Mouse (Mus musculus) gastrocnemius, postnatal 4 days (tissue): Measurements from ENCODE around the gene Zdhhc1. TPM values are rescaled to one million over a fixed set of nuclear protein-coding genes. Genes with fewer than 3 reads are reported as not detected.
A peak's percentile ranks its signal among the peaks of the same experiment; 100 is the strongest.

Experiments
- DNase-seq, 2 experiments: peaks; one replicate each; pipeline ENCODE4 v3.0.0; 2021 to 2022; ENCODE audit warnings: low spot score in 2 of 2, mixed read lengths in 2 of 2
- total RNA-seq, 2 experiments: library from RNA; stranded (reverse); gene quantifications; 2 replicates each; pipeline ENCODE4 v1.2.3; 2021

The Zdhhc1 gene
- total RNA-seq, 2 experiments from 2014 or later: 21.0 to 21.6 TPM

- peak; percentile 51 to 72 for DNase-seq
Observed at GRCm38 (mm10) chr8:105518436-105519313, 22.0 kb upstream of the Zdhhc1 start, which contains the start of gene Hsd11b2. Gene Hsd11b2 (plus strand): TSS chr8:105518755.

DNA sequence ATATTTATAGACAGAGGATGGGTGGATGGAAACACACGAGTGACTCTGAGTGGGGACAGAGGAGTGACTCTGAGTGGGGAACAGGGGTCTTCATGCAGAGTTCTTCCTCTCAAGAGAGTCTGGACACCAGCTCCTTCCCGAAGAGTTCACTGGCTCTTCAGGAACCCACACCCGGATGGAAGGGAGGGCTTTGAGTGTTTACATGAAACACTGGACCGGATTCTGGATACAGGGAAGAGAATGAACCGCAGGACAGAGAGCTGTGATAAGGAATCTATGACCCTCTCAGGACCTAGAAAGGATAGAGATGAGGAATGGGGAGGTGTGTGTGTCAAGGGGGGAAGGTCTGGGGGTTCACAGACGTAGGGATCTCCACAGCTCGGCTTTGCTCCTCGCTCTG, 20.6 kb upstream of the Zdhhc1 start:
- DNase-seq: no peak

- peak in 1 of 2 experiments; percentile 78 for DNase-seq
Observed at GRCm38 (mm10) chr8:105516018-105516645, 19.4 kb upstream of the Zdhhc1 start.

- peak in 1 of 2 experiments; percentile 68 for DNase-seq
Observed at GRCm38 (mm10) chr8:105514656-105515055, 18.0 kb upstream of the Zdhhc1 start.

- DNase-seq: no peak
Observed at GRCm38 (mm10) chr8:105514194-105514593, 17.5 kb upstream of the Zdhhc1 start.

DNA sequence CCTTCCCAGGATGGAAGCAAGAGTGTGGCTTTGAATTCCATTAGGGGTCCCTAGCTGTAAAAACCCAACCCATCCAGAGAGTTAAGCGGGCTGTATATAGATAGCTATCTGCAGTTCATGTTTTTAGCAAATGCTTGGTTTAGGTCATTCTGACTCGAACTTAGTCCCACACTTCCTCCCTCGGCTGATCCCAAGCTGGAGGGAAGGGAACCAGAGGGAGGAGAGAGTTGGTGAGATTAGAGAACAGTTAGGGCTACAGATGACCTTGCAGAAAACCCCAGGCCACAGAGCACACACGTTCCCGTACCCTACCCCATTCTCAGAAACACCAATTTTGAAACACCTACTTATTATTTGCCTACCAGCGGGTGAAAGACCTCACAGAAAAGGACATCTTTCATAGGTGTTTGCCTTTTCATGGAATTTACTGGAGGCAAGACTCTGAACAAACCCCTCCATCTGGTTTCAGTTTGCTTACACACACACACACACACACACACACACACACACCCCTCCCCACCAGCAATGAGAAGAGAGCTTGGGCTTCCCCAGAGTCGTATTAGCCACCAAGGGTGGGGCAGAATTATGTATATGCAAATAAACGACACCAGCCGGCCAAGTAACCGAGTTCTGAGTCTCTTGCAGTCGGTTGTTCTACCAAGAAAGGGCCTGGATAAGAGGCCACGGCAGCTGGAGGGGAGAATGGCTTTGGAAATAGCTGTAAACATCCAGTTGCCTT, 13.5 kb upstream of the Zdhhc1 start:
- DNase-seq: no peak

- no peak for DNase-seq
Observed at GRCm38 (mm10) chr8:105508758-105509157, 12.1 kb upstream of the Zdhhc1 start.

DNA sequence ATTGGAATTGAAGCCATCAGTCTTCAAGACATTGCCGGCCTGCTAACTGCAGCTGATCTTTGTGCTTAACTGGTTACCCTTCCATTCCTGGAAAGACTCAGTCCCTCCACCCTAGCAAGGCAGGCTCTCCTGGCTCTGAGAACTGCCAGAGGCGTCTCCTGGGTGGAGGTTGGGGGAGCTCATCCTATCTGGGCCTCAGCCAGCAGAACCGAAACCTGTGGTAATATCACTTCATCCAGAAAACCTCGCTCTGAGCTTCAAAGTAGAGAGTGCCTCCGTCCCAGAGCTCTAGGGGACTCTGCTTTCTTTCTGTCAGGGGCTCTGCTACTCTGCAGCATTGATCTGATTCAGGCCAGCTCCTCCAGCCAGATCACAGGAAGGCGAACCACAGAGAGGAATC, 10.3 kb upstream of the Zdhhc1 start:
- DNase-seq: no peak

- no peak for DNase-seq
Observed at GRCm38 (mm10) chr8:105504617-105505016, 7.9 kb upstream of the Zdhhc1 start.

DNA sequence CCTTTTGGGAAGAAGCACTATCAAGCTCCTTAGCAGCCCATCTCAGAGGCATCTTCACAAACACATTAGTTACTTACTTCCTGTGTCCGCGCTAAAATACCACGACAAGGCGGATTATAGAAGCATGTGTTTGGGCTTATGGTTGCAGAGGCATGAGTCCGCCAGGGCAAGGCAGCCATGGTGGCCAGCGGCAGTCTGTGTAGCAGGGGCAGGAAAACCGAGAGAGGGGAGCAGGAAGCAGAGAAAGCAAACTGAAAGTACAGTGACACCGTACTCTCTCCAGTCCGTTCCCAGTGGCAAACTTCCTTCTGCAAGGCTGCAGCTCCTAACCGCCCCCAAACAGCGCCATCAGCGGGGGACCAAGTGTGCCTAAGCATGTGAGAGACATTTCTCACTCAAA, 3.1 kb upstream of the Zdhhc1 start:
- DNase-seq: no peak

- DNase-seq: no peak
Observed at GRCm38 (mm10) chr8:105495350-105496302, 1.1 kb downstream of the Zdhhc1 start.

- no peak for DNase-seq
Observed at GRCm38 (mm10) chr8:105494566-105494965, 2.1 kb downstream of the Zdhhc1 start.

DNA sequence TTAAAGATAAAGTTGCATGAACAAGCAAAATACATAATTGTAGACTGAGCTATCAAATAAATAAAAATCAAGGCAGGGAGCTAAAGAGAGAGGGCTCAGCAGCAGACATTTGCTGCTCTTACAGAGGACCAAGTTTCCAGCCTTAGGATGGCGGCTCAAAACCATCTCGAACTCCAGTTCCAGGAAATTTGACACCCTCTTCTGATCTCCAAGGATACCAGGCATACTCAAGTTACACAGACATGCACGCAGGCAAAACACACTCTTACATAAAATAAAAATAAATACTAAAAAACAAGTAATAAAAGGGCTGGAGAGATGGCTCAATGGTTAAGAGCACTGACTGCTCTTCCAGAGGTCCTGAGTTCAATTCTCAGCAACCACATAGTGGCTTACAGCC, 3.2 kb downstream of the Zdhhc1 start:
- no peak for DNase-seq

DNA sequence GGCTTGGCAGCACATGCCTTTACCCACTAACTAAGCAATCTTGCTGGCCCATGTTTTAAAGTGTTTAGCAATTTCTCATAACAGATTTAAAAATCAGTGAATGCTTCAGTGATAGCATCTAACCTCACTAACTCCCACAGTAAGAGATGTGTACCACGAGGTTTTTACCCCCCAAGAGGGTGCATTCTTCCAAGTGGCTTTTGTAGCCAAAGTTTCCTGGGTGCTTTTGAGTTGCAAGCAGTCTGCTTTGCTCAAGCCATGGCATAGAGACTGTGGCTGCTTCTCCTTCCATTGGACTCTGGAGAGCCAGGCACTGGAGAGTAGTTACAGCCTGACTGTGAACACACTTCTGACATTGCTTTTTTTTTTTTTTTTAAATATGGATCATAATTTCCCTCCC, 7.4 kb downstream of the Zdhhc1 start:
- DNase-seq: no peak

GRCm38 (mm10) chr8:105488082-105488481, 8.6 kb downstream of the Zdhhc1 start:
- DNase-seq: no peak

DNA sequence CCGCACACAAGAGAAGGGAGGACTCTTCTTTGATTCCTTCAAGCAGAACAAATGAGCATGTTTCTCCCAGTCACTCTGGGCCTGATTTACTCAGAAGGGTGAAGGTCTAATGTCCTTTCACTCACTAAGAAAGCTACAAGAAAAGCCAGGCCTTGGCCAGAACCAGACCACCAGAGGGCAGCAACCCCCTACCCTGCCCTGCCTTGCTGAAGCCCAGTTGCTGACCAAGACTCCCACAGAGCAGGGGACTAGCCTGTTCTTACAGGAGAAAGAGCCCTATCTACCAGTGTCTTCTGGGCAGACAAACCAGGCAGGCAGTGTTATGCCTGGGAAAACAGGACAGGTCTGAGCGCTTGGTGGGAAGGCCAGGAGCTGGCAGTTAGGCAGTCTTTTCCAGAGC, 12.3 kb downstream of the Zdhhc1 start:
- peak; percentile 65 to 81 for DNase-seq

DNA sequence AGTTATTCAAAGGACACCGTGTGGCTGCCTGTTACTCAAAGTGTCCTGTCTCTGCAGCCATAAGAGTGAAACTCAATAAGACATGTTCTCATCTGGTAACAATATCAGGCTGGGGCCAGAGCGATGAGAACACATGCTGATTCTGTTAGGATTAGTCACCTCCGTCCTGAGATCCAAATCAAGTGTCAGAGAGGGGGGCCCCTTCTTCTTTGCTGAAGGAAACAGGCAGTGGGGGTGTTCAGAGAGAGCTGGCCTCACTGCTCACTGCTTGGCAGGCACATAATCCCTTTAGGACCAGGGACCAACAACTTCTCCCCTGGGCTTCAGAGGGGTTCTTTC, 12.7 kb downstream of the Zdhhc1 start:
- peak in 1 of 2 experiments; percentile 53 for DNase-seq

DNA sequence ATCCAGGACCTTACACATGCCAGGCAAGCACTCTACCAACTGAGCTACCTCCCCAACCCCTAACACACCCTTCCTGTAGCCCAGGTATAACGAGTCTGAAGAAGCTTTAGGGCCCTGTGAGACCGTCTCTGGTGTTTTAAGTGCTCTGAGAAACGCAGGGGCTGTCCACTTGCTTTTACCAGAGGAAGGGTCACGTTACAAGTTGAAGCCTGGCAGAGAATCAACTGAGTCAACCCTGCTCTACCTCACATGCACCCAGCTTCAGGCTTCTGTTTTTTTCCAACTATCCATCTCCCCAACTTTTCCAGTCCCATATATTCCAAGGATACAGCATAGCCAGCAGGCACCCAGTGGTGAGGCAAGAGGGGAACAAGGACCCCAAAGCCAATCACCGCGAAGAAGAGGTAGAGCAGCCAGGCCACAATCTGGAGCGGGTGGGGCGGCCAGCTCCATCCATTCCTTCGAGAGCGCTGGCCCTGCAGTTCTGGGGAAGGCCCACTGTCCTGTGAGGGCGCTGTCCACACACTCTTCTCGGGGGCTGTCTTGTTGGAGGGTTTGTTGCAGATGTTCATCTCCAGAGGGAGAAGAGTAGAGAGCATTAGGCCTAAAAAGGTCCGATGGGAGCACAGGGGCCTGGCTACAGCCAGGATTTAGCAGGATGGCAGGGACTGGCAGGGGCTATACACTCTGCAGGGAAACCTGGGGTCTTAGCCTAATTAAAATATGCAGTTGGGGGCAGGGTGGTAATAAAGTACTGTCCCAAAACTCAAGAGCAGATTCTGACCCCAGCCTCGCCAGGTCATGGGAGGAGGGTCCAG, 13.3 kb downstream of the Zdhhc1 start:
- DNase-seq: peak in 1 of 2 experiments; percentile 83

DNA sequence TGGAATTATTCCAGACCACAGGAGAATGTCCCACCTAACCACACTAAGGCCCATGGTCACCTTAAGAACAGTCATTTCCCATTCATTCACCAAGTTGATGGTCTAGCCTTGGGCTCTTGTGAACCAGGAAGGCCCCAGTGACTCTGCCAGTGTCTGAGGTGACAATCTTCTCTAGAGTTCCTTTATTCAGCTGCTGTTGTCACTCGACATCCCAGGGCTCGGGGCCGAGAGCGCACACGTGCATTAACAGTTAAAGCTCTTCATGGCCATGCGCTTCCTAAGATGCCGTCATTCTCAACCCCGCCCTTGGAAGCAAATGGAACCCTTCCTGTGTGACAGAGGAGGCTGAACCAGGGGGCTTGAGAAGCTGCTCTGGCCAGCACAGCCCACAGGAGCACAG, 14.6 kb downstream of the Zdhhc1 start:
- DNase-seq: no peak

DNA sequence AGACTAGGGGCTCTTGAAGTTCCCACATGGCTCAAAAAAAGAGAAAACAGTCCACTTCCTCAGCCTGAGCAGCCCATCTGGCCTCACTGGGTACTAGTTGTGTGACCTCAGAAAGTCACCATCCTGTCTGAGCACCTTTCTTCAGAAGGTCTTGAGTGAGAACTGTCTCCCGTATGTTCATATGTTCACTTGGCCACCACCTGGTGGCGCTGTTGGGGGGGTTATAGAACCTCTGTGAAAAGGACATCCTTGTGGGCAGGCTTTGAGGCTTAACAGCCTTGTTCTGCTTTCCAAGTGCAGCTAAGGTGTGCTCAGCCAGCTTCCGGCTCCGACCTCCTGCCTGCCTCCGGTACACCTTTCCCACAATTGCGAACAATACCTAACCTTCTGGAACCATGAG, 15.2 kb downstream of the Zdhhc1 start:
- DNase-seq: peak in 1 of 2 experiments; percentile 62
